Mouse (Mus musculus) adrenal gland, postnatal 4 days (tissue): Measurements from ENCODE around the gene Olig1. TPM values are rescaled to one million over a fixed set of nuclear protein-coding genes. Genes with fewer than 3 reads are reported as not detected.

Source experiments
- DNase-seq, 2 experiments: peaks; one replicate each; pipeline ENCODE4 v3.0.0; 2021 to 2022; ENCODE audit warnings: low spot score in 2 of 2, mixed read lengths in 2 of 2
- long read RNA-seq, 2 experiments: library from polyadenylated mRNA; stranded (forward); transcript quantifications; one replicate each; pipeline ENCODE4 v2.0.0; 2021
- total RNA-seq, 2 experiments: library from RNA; stranded (reverse); gene quantifications; 2 replicates each; pipeline ENCODE4 v1.2.3; 2021

The Olig1 gene
- total RNA-seq = under 1 TPM in 1 of 2 experiments, not detected in 1; 0.65 TPM
- long read RNA-seq, experiment 1 = 0 reads
- long read RNA-seq, experiment 2 = 0 reads

DNA sequence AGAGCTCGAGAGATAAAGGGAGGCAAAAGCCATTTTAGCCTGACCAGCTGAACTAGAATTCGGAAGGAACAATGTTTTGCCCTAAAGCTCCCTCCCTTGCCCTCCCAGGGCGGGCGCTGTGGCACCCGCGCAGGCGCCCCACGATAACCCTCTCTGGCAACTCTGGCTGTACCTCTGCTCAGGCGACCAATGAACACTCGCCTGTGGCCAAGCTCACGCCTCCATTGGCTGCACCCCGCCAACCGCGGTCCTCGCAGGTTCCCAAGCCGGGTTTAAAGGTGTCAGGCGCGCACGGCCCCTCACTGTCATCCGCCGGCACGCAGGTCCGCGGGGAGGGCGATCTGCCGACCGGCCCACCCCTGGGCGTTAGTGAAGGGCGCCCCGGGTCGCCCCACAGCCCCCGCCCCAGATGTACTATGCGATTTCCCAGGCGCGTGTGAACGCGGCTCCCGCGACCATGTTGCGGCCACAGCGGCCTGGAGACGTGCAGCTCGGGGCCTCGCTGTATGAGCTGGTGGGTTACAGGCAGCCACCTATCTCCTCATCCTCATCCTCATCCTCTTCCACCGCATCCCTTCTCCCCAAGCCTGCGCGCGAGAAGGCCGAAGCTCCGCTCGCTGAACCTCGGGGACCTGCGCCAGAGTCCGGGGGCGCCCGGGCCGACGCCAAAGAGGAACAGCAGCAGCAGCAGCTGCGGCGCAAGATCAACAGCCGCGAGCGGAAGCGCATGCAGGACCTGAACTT, at the start of gene Olig1:
TSS of gene Olig1 (plus strand) at position 305 of the 744 bp plus-strand sequence.
- peak; percentile 9 to 33 for DNase-seq

- no peak for DNase-seq
Measured at GRCm38 (mm10) chr16:91222171-91222642, 47.4 kb upstream of the Olig1 start.

DNA sequence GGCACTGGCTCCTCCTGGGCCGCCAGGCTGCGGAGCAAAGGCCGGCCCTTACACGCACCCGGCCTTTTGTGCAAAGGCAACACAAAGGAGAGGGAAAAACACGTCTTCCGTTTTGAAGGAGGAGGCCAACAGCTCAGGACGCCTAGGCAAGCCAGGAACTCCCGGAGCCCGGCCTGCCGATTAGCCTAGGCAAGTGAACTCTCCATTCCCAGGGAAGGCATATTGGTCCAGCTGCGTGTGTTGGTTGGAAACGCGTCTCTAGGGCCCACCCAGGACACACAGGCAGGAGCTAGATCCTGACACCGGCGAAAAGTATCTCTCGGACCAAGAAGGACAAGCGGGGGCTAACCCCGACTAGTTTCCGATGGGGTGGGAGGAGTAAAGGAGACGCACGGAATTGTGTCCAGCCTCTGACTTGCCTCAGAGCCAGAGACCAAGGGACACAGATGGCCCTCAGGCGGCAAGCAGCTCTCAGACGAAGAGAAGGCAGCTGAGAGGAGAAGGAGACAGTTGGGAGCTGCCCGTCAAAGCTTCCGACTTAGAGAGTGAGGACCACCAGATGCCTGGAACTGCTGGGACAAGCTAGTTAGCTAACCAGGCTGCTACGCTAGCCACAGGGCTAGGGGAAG, 46.8 kb upstream of the Olig1 start:
- DNase-seq = no peak

GRCm38 (mm10) chr16:91223327-91224067, 46.1 kb upstream of the Olig1 start:
- DNase-seq = no peak

DNA sequence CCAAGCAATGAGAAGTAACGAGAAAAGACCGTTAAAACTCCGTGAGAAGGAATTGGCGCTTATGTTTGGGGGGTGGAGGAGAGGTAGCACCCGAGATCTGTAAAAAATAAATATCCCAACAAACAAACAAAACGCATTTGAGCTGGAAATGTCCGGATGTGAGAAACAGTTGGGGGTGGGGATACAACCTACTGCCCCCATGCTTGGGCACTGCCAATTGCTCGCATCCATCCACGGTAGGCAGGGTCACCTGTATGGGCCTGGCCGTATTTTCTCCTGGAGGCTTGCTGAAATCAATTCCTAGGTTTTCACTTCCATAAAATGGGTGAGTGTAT, 45.5 kb upstream of the Olig1 start:
- no peak for DNase-seq

DNA sequence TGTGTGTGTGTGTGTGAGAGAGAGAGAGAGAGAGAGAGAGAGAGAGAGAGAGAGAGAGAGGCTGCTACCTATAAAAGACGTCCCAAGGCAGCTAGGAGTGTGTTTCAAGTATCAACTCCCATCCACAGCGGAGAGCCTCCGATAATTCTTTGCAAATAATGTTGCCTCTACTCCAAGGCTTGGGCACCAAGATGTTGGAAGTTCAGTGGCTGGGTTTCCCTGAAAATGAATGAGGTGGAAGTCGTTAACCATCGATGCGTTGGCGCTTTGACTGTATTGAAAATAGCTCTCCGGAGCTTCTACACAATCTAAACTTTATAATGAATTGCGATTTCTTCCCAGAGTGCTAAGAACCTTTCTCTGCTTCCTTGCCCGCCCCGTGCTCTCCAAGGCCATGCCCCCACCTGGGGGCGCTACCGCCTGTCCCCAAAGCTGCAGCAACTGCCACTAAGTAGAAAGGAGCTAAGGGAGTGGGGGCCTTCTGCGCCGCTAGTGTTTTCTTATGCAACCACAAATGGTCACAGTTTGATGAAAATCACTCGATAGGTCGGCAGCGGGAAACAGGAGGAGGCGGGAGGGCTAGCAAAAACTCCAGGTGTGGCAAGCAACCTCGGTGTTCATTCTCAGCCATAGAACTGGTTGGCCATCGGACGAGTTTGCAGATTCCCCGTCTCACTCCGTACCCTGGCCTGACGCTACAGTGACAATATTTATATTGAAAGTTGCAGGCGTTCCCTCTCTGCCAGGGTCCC, 44.9 kb upstream of the Olig1 start:
- DNase-seq = no peak

GRCm38 (mm10) chr16:91225233-91226037, 44.1 kb upstream of the Olig1 start, which contains the start of gene Olig2:
Gene Olig2, plus strand, starts transcription at chr16:91225457.
- DNase-seq = no peak

- no peak for DNase-seq
Measured at GRCm38 (mm10) chr16:91226038-91226882, 43.3 kb upstream of the Olig1 start.

- no peak for DNase-seq
Measured at GRCm38 (mm10) chr16:91226883-91227759, 42.5 kb upstream of the Olig1 start.

DNA sequence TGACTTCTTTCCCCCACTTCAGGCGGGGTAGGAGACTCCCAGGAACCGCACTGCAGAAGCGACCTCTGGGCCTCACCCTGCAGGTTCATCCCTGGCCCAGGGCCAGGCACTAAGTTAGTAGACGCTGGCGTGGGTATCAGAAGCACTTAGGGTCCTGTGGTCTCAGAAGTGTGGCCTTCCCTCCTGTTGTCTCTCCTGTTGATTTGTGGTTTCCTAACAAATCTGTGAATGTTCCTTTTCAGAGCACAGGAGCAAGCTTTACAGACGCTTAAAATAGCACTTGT, 41.9 kb upstream of the Olig1 start:
- DNase-seq = no peak

DNA sequence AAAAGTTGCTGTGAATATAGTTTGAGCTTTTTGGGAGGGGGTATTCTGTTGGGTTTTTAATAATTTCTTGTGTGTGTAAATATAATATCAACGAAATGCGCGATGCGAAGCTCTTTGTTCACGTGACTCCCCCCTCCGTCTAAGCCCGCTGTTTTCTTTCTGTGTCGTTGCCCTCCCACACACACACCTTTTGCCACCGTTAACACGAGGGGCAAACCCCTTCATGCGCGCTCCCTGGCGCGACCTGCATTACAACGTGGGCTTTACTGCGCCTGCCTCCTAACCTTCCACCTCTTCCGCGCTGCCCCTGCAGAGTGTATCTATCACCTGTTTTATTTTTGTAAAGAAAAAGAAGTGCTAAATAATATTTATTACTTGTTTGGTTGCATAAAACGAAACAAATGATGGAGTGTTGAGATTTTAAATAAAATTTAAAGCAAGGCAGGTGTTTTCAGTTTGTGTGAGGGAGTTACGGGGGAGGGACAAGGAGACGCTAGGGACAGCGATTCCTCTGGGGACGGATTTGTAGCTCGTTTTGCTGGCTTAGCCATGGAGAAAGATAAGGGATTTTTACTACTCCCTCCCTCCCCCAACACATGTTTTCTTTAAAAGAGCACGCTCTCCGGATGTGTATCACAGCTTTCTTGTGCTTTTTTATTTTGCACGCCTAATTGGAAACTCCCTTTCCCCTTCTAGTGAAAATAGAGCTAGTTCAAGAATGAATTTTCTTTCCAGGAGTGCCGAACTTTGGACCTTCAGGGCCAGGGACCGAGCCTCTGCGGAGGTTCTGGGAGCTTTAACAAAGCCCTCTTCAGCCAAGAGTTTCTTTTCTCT, 41.1 kb upstream of the Olig1 start:
- no peak for DNase-seq

DNA sequence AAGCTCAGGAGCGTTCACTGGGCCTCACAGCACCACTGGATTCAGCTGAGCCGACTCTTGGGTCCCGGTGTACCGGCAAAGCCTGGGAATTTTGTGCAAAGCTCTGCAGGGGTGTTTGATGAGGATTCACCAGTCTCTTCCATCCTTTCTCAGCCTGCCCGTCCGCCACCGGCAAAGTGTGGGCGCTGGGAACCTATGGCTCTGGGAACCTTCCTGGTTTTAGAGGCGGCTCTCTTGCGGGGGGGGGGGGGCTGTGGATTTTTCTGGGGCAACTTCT, 40.6 kb upstream of the Olig1 start:
- no peak for DNase-seq

DNA sequence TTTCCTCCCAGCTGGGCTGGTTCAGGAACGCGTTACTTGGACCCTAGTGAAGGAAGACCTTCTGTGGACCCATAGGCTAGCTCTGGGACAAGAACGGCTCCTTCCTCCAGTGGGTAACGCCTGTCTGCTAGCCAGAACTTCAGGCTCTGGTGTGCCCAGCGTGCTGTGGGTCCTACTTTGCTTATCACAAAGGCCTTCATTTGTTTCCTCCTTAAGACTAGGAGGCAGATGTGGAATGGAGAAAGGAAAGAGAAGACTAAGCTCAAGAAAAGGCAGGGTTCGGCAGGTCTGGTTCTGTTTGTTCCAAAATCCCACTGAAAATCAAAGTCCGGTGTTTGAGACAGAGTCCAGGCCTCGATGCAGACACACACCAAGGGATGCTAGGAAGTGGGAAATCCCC, 39.9 kb upstream of the Olig1 start:
- DNase-seq = no peak

DNA sequence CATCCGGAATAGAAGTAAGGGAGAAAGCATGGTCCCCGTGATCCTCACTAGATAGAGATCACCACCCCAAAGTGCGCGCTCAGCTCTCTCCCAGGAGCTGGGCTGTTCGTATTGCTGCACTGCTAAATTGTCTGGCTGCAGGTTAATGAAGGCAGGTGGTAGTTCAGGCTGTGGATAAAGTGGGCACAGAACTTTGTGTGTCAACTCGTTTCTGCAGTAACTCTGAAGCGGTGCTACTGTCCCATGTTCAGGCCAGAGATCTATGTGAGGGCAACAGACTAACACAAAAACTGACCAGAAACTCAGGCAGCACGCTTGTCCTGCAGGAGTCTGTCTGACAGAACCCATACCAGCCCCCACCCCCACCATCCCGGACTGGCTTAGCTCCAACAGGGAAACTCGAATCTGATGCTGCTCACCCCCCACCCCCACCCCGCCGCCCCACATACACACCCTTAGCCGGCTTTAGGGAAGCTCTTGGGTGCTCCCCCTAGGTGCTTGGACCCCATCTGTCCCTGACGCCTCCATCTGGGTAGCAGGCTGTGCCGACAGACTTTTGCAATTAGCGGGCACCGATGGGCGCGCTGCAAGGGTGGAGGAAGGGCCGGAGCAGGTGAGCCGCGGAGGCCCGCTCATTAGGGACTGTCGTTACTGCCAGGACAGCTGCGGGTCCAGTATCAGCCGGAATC, 37.6 kb upstream of the Olig1 start:
- no peak for DNase-seq

DNA sequence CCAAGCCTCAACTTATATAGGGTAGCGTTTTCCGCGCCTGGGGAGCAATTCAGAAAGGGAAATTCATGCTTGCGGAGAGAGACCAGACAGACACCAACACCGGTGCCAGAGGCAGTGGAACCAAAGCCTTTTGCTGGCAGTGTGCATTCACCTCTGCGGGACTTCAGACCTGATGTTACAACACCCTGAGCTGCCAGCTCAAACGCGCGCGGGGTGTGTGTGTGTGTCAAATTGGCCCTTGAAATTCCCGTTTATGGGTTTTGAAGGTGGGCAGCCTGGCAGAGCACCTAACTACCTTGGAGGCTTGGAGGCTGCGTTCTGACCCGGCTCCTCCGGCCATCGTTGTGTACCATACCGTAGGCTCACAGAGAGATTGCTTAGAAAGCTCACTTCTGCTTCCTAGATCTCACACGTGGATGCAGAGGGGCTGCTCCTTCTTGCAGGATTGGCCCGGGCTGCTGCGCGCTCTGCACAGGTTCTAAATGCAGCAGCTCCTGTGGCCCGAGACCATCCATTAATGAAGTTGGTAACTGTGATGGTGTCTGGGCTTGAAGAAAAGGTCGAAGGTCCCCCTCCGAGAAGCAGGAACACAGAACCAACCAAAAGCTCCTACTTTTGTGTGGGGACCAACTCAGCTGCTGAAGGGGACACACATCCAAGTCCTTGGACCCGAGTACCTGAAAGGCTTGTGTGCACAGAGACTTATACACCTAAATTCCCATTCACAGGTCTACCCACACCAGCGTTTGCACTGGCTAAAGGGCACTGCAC, 36.9 kb upstream of the Olig1 start:
- no peak for DNase-seq

DNA sequence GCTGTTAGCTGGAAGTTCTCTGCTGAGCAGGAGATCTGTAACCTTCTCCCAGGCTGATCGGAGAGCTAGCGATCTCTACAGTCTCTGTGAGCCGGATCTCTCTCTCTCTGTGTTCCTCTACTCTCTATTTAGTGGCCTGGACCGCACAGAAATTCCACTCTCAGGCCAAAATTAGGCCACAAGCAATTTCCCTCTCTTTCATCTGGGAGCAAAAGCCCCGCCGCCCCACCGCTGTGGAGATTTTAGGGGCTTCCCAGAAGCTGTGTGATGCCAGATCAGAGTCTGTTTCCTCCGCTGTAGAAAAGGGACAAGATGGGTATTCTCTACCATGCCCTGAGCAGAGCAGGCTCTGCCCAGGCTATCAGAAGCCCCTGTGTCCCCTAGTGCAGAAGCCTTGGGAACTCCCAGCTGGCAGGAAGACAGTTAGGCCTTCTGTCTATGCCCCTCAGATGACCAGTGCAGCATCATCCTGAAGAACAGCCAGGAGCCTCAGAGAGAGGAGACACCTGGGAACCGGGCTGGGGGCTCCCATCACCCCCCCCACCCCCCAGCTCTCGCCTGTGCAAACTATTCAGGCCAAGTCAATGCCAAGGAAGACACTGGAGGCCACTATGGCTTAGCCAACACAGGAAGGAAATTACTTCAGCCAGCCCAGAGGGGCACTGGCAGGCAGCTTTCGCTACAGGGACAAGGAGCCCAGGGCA, 36.2 kb upstream of the Olig1 start:
- no peak for DNase-seq
